Mouse (Mus musculus): ENCODE data around the gene 4930402H24Rik.

DNA sequence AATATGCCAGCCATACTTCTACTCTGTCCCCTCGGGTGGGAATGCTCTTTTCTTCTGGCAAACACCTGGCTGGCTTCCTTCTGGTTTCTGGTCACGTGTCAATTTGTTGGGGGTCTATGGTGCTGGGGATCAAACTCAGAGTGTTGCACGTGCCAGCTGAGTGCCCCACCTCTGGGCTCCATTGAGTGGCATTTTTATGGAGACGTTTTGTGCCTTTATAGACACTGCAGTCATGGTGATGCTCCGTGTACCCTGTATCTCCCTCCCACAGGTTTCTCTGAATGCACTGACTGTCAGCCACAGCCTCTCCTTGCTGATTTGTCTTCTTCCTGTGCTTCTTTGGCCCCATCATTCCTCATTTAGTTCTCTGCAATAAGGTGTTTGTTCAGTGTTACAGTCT is 174.4 kb downstream of the 4930402H24Rik start:
- TF ChIP-seq CTCF (conservative IDR thresholded peaks at IDR 0.05; ENCODE audit: low read length), result no peak
- no peak for TF ChIP-seq POU5F1 (IDR thresholded peaks at IDR 0.05; ENCODE audit: borderline replicate concordance, low read length)
- TF ChIP-seq NANOG (IDR thresholded peaks at IDR 0.05; ENCODE audit: borderline replicate concordance, low read length), result no peak
